Mouse (Mus musculus): ENCODE measurements at regions not wholly inside any gene's neighbourhood (a gene's known extent, or its start where the extent isn't known, plus 50 kb on each side); places are given as distances from the start of the nearest gene placed in this dataset.
"Not testable (repeated sequence)": the region's sequence is repeated elsewhere in the genome, so short reads cannot be mapped to it uniquely, and the experiment has no call there.

- Histone ChIP-seq H3K4me2 (ENCODE audit: low read length) (no peak overlapping the region), H3K4me3 (ENCODE audit: control insufficient read depth in 1 of 2, insufficient read depth in 1 of 2, low read depth in 1 of 2, low read length in 2 of 2) (no peak overlapping the region), H3K36me3 (ENCODE audit: control insufficient read depth, insufficient read depth, low read length) (no peaks in the 10 kb centered on the region), H3K9ac (ENCODE audit: low read length) (no peak overlapping the region), H3K4me1 (ENCODE audit: control insufficient read depth in 2 of 2, insufficient read depth in 2 of 2, low read length in 2 of 2) (no peaks in the 10 kb centered on the region), H3K27ac (replicated peaks in 1 of 2; ENCODE audit: control insufficient read depth in 1 of 2, insufficient read depth in 1 of 2, low read depth in 2 of 2, low read length in 2 of 2) (no peak overlapping the region), H3K27me3 (ENCODE audit: control insufficient read depth, insufficient read depth, low read length) (no peaks in the 10 kb centered on the region), H3K9me3 (ENCODE audit: control insufficient read depth, low read length) (no peaks in the 10 kb centered on the region)
- no peak for ATAC-seq (ENCODE audit: insufficient number of reproducible peaks, insufficient read depth, low FRiP score, low read depth)
- WGBS: 62% methylated on average over 4 of the region's 4 CpGs
Measured at GRCm38 (mm10) chr2:63580489-63581139, 396.5 kb upstream of the Kcnh7 start.

- ATAC-seq (ENCODE audit: insufficient number of reproducible peaks, insufficient read depth, low FRiP score, low read depth): no peak
- Histone ChIP-seq H3K4me1 (ENCODE audit: control insufficient read depth in 2 of 2, insufficient read depth in 2 of 2, low read length in 2 of 2) (no peaks in the 10 kb centered on the region; a peak in 1 of 4 replicates), H3K9ac (ENCODE audit: low read length) (no peak overlapping the region), H3K27ac (replicated peaks in 1 of 2; ENCODE audit: control insufficient read depth in 1 of 2, insufficient read depth in 1 of 2, low read depth in 2 of 2, low read length in 2 of 2) (no peak overlapping the region), H3K4me2 (ENCODE audit: low read length) (no peak overlapping the region), H3K36me3 (ENCODE audit: control insufficient read depth, insufficient read depth, low read length) (no peaks in the 10 kb centered on the region), H3K4me3 (ENCODE audit: control insufficient read depth in 1 of 2, insufficient read depth in 1 of 2, low read depth in 1 of 2, low read length in 2 of 2) (no peak overlapping the region), H3K27me3 (ENCODE audit: control insufficient read depth, insufficient read depth, low read length) (no peaks in the 10 kb centered on the region), H3K9me3 (ENCODE audit: control insufficient read depth, low read length) (no peaks in the 10 kb centered on the region)
- WGBS: 70% methylated on average over 5 of the region's 5 CpGs
Measured at GRCm38 (mm10) chr2:63575172-63575571, 391.1 kb upstream of the Kcnh7 start.

- no peak overlapping the region for H3K4me2 ChIP-seq (ENCODE audit: low read length)
- no peak overlapping the region for H3K9ac ChIP-seq (ENCODE audit: low read length)
- 21% methylated on average over 4 of the region's 4 CpGs for WGBS
- H3K27me3 ChIP-seq (ENCODE audit: control insufficient read depth, insufficient read depth, low read length): no peaks in the 10 kb centered on the region
- no peaks in the 10 kb centered on the region for H3K9me3 ChIP-seq (ENCODE audit: control insufficient read depth, low read length)
- H3K27ac ChIP-seq (replicated peaks in 1 of 2; ENCODE audit: control insufficient read depth in 1 of 2, insufficient read depth in 1 of 2, low read depth in 2 of 2, low read length in 2 of 2): no peak overlapping the region
- no peaks in the 10 kb centered on the region; a peak in 1 of 4 replicates for H3K4me1 ChIP-seq (ENCODE audit: control insufficient read depth in 2 of 2, insufficient read depth in 2 of 2, low read length in 2 of 2)
- ATAC-seq (ENCODE audit: insufficient number of reproducible peaks, insufficient read depth, low FRiP score, low read depth): no peak
- H3K36me3 ChIP-seq (ENCODE audit: control insufficient read depth, insufficient read depth, low read length): no peaks in the 10 kb centered on the region
- H3K4me3 ChIP-seq (ENCODE audit: control insufficient read depth in 1 of 2, insufficient read depth in 1 of 2, low read depth in 1 of 2, low read length in 2 of 2): no peak overlapping the region
Measured at GRCm38 (mm10) chr2:63574008-63574703, 390.1 kb upstream of the Kcnh7 start.

- Histone ChIP-seq H3K9me3 (ENCODE audit: control insufficient read depth, low read length) (no peaks in the 10 kb centered on the region), H3K4me1 (ENCODE audit: control insufficient read depth in 2 of 2, insufficient read depth in 2 of 2, low read length in 2 of 2) (no peaks in the 10 kb centered on the region; a peak in 1 of 4 replicates), H3K36me3 (ENCODE audit: control insufficient read depth, insufficient read depth, low read length) (no peaks in the 10 kb centered on the region), H3K9ac (ENCODE audit: low read length) (no peak overlapping the region), H3K27me3 (ENCODE audit: control insufficient read depth, insufficient read depth, low read length) (no peaks in the 10 kb centered on the region), H3K4me3 (ENCODE audit: control insufficient read depth in 1 of 2, insufficient read depth in 1 of 2, low read depth in 1 of 2, low read length in 2 of 2) (no peak overlapping the region), H3K27ac (replicated peaks in 1 of 2; ENCODE audit: control insufficient read depth in 1 of 2, insufficient read depth in 1 of 2, low read depth in 2 of 2, low read length in 2 of 2) (no peak overlapping the region), H3K4me2 (ENCODE audit: low read length) (no peak overlapping the region)
- ATAC-seq (ENCODE audit: insufficient number of reproducible peaks, insufficient read depth, low FRiP score, low read depth): no peak
- WGBS: 31% methylated on average over 9 of the region's 9 CpGs
Measured at GRCm38 (mm10) chr2:63573015-63573807, 389.1 kb upstream of the Kcnh7 start.

DNA sequence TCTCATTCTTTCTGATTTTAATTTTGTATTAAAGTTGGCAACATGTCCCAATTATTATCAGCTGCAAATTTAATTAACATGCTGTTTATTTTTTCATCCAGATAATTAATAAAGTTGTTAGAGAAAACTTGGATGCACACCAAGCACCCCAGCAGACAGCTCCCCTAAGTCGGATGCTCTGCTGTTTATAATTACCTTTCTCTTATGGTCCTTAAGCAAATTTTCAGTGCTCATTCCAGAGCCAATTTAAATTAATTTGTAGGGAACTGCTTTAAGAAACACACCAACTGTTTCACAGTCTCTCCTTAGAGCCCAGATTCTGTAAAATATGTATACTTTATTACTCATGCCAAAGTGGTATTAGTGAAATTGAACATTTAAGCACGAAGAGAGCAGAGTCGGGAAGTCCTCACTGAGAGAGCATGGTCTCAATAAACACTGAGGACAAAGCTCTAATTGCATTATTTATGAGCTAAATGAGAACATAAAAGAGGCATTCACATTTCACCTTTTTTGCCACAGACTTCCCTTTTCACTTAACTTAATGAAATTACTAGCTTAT, 372.9 kb upstream of the Kcnh7 start:
- Histone ChIP-seq H3K27ac (replicated peaks in 1 of 2; ENCODE audit: control insufficient read depth in 1 of 2, insufficient read depth in 1 of 2, low read depth in 2 of 2, low read length in 2 of 2) (no peak overlapping the region), H3K27me3 (ENCODE audit: control insufficient read depth, insufficient read depth, low read length) (no peaks in the 10 kb centered on the region), H3K4me2 (ENCODE audit: low read length) (no peak overlapping the region), H3K36me3 (ENCODE audit: control insufficient read depth, insufficient read depth, low read length) (no peaks in the 10 kb centered on the region), H3K9ac (ENCODE audit: low read length) (no peak overlapping the region), H3K9me3 (ENCODE audit: control insufficient read depth, low read length) (no peaks in the 10 kb centered on the region), H3K4me1 (ENCODE audit: control insufficient read depth in 2 of 2, insufficient read depth in 2 of 2, low read length in 2 of 2) (no peaks in the 10 kb centered on the region), H3K4me3 (ENCODE audit: control insufficient read depth in 1 of 2, insufficient read depth in 1 of 2, low read depth in 1 of 2, low read length in 2 of 2) (no peak overlapping the region)
- ATAC-seq (ENCODE audit: insufficient number of reproducible peaks, insufficient read depth, low FRiP score, low read depth): no peak
- 80% methylated on average over 3 of the region's 3 CpGs for WGBS

DNA sequence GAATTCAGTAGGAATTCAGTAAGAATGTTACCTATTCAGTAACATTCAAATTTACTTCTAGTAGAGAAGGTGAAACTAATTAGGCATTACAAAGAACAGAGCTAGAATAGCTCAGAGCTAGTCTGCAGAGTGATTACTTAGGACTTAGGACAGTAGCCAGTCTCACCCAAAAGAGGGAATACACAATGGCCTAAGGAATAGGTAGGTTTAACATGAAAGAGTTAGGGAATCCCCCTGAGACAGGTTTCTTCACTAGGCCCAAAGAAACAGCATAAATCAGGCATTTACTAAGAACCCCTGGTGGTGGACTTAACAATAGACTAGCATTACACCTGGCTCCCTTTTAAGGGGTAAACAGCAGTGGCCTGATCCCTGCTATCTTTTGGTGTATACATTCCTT, 357.7 kb upstream of the Kcnh7 start:
- not testable (repeated sequence) for H3K9me3 ChIP-seq (ENCODE audit: control insufficient read depth, low read length); H3K9ac ChIP-seq (ENCODE audit: low read length); H3K4me2 ChIP-seq (ENCODE audit: low read length); H3K27me3 ChIP-seq (ENCODE audit: control insufficient read depth, insufficient read depth, low read length); ATAC-seq (ENCODE audit: insufficient number of reproducible peaks, insufficient read depth, low FRiP score, low read depth); H3K4me3 ChIP-seq (ENCODE audit: control insufficient read depth in 1 of 2, insufficient read depth in 1 of 2, low read depth in 1 of 2, low read length in 2 of 2); H3K36me3 ChIP-seq (ENCODE audit: control insufficient read depth, insufficient read depth, low read length); H3K4me1 ChIP-seq (ENCODE audit: control insufficient read depth in 2 of 2, insufficient read depth in 2 of 2, low read length in 2 of 2); H3K27ac ChIP-seq (replicated peaks in 1 of 2; ENCODE audit: control insufficient read depth in 1 of 2, insufficient read depth in 1 of 2, low read depth in 2 of 2, low read length in 2 of 2)

- H3K4me2 ChIP-seq (ENCODE audit: low read length): no peak overlapping the region
- no peaks in the 10 kb centered on the region for H3K4me1 ChIP-seq (ENCODE audit: control insufficient read depth in 2 of 2, insufficient read depth in 2 of 2, low read length in 2 of 2)
- no peak overlapping the region for H3K9ac ChIP-seq (ENCODE audit: low read length)
- H3K27me3 ChIP-seq (ENCODE audit: control insufficient read depth, insufficient read depth, low read length): no peaks in the 10 kb centered on the region
- WGBS: 88% methylated on average over 2 of the region's 2 CpGs
- no peak overlapping the region for H3K27ac ChIP-seq (replicated peaks in 1 of 2; ENCODE audit: control insufficient read depth in 1 of 2, insufficient read depth in 1 of 2, low read depth in 2 of 2, low read length in 2 of 2)
- ATAC-seq (ENCODE audit: insufficient number of reproducible peaks, insufficient read depth, low FRiP score, low read depth): no peak
- no peak overlapping the region for H3K4me3 ChIP-seq (ENCODE audit: control insufficient read depth in 1 of 2, insufficient read depth in 1 of 2, low read depth in 1 of 2, low read length in 2 of 2)
- H3K9me3 ChIP-seq (ENCODE audit: control insufficient read depth, low read length): no peaks in the 10 kb centered on the region
- no peaks in the 10 kb centered on the region for H3K36me3 ChIP-seq (ENCODE audit: control insufficient read depth, insufficient read depth, low read length)
Measured at GRCm38 (mm10) chr2:63518534-63518933, 334.4 kb upstream of the Kcnh7 start.
